Mouse (Mus musculus) intestine, postnatal 0 days (tissue): ENCODE measurements around the gene Endou. TPM values are rescaled to one million over a fixed set of nuclear protein-coding genes. Genes with fewer than 3 reads are reported as not detected.
"Not testable (repeated sequence)": the region's sequence is repeated elsewhere in the genome, so short reads cannot be mapped to it uniquely, and the experiment has no call there.

ENCODE experiments used
- ATAC-seq: fragments of 200-750 bp; cut with Nextera tagmentation; 2 replicates; pipeline ENCODE4 v1.8.0; 2017; ENCODE audit warnings: mild to moderate bottlenecking, moderate TSS enrichment, moderate library complexity
- H3K27ac ChIP-seq: fragments of 300-500 bp; sonication (generic); 2 replicates; pipeline ENCODE4 v1.5.1; 2014; ENCODE audit warnings: mild to moderate bottlenecking, low read depth, low read length, moderate library complexity
- H3K27me3 ChIP-seq: fragments of 300-500 bp; sonication (generic); replicated peaks from 2 replicates; pipeline ENCODE4 v1.6.1; 2014; ENCODE audit warnings: low read length, mixed read lengths; ENCODE audit not compliant: control insufficient read depth, insufficient read depth
- H3K36me3 ChIP-seq: fragments of 300-500 bp; sonication (generic); 2 replicates; pipeline ENCODE4 v1.6.1; 2014; ENCODE audit warnings: mild to moderate bottlenecking, moderate library complexity; ENCODE audit not compliant: control insufficient read depth, insufficient read depth
- H3K4me1 ChIP-seq: fragments of 300-500 bp; sonication (generic); replicated peaks from 2 replicates; pipeline ENCODE4 v1.6.1; 2014; ENCODE audit warnings: antibody characterized with exemption, low read length, mixed read lengths; ENCODE audit not compliant: control insufficient read depth, insufficient read depth
- H3K4me2 ChIP-seq: fragments of 300-500 bp; sonication (generic); replicated peaks from 2 replicates; pipeline ENCODE4 v1.6.1; 2014; ENCODE audit warnings: low read depth, mild to moderate bottlenecking, moderate library complexity
- H3K4me3 ChIP-seq: fragments of 300-500 bp; sonication (generic); 2 replicates; pipeline ENCODE4 v1.5.1; 2014; ENCODE audit warnings: low read depth, low read length
- H3K9ac ChIP-seq: fragments of 300-500 bp; sonication (generic); 2 replicates; pipeline ENCODE4 v1.6.1; 2014; ENCODE audit warnings: mild to moderate bottlenecking, low read depth, low read length
- H3K9me3 ChIP-seq: fragments of 300-500 bp; sonication (generic); 2 replicates; pipeline ENCODE4 v1.6.1; 2016; ENCODE audit warnings: mixed run types; ENCODE audit not compliant: control insufficient read depth
- CTCF ChIP-seq: sonication (generic); IDR thresholded peaks from 2 replicates; pipeline ENCODE4 v1.5.1; 2016; ENCODE audit warnings: low read depth, mild to moderate bottlenecking, control low read depth, antibody characterized with exemption, moderate library complexity
- WGBS: fragments of 180-500 bp; shearing (Covaris S2); extraction: QIAGEN DNeasy Blood & Tissue Kit; methylation state at CpG from one replicate; pipeline ENCODE4 v1.1.7; 2014; 5-methylcytosine and 5-hydroxymethylcytosine counted together
- polyA plus RNA-seq: library from polyadenylated mRNA; unstranded; fragments of >200 nt; fragmentation: Nextera tagmentation; extraction: Ambion mirVana; gene quantifications from 2 replicates; pipeline ENCODE4 v1.2.1, GENCODE M21; 2015

Gene Endou
- polyA plus RNA-seq, 1 experiment from 2014 or later = 0.40 TPM

DNA sequence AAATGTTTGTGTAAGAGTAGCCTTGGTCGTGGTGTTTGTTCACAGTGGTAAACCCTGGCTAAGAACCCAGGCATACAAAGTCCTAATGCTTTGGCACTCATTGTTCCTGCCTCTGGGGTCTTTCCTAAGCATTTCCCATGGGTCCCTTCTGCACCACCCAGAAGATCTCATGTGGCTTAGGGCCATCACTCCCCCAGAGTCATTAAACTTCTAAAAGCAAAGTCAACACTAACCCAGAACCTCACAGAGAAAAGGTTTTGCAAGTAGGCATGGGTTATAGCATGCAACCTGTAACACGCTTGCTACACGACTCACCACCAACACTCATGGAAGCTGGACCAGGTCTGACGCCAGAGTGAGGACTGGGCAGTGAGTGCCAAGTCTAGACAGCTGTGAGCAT, 56.7 kb downstream of the Endou start:
- Histone ChIP-seq H3K4me3 (no peak overlapping the region), H3K4me1 (no peaks in the 10 kb centered on the region), H3K36me3 (peaks cover 54% of the 10 kb centered on the region), H3K4me2 (no peak overlapping the region), H3K27me3 (no peaks in the 10 kb centered on the region), H3K9ac (no peak overlapping the region), H3K9me3 (no peaks in the 10 kb centered on the region), H3K27ac (no peak overlapping the region)
- WGBS = 88% methylated on average over 4 of the region's 4 CpGs
- no peak for TF ChIP-seq CTCF
- no peak for ATAC-seq

GRCm38 (mm10) chr15:97673256-97674000, 57.7 kb downstream of the Endou start:
- no peak for TF ChIP-seq CTCF
- no peaks in the 10 kb centered on the region for H3K9me3 ChIP-seq
- no peak overlapping the region for H3K4me2 ChIP-seq
- no peak overlapping the region for H3K9ac ChIP-seq
- no peak overlapping the region for H3K27ac ChIP-seq
- H3K4me3 ChIP-seq = no peak overlapping the region
- ATAC-seq = no peak
- H3K4me1 ChIP-seq = no peaks in the 10 kb centered on the region
- no peaks in the 10 kb centered on the region for H3K27me3 ChIP-seq
- peaks cover 51% of the 10 kb centered on the region for H3K36me3 ChIP-seq
- 88% methylated on average over 7 of the region's 7 CpGs for WGBS

- TF ChIP-seq CTCF = no peak
- no peak overlapping the region for H3K4me2 ChIP-seq
- 79% methylated on average over 9 of the region's 9 CpGs for WGBS
- H3K27ac ChIP-seq = 0 out of 2 replicates have a peak overlapping the region, but pooled peaks have one; percentile 15
- H3K36me3 ChIP-seq = peaks cover 40% of the 10 kb centered on the region
- H3K9me3 ChIP-seq = no peaks in the 10 kb centered on the region
- H3K4me1 ChIP-seq = no peaks in the 10 kb centered on the region
- H3K4me3 ChIP-seq = no peak overlapping the region
- H3K9ac ChIP-seq = no peak overlapping the region
- no peaks in the 10 kb centered on the region for H3K27me3 ChIP-seq
- no peak for ATAC-seq
Observed at GRCm38 (mm10) chr15:97672211-97672765, 58.9 kb downstream of the Endou start.

DNA sequence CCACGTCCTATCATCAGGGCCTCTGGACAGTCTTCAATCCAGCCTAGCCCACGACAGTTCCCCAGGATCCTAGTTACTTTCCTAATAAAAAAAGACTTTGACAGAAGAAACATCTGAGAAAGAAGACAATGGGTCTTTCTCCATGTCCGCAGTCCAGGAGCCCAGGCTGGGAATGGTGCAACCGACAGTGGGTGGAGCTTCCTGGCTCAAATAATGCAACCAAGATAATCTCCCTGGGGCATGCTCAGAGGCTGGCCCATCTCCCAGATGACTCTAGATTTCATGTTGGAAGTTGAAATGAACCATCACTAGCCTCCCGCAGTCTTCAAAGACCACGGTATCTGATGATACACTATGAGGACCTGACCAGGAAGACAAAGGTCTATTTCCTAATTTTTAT, 60.6 kb downstream of the Endou start:
- 70% methylated on average over 6 of the region's 6 CpGs for WGBS
- Histone ChIP-seq H3K4me3 (no peak overlapping the region), H3K27ac (no peak overlapping the region), H3K4me1 (no peaks in the 10 kb centered on the region), H3K4me2 (no peak overlapping the region), H3K9ac (no peak overlapping the region), H3K27me3 (no peaks in the 10 kb centered on the region), H3K9me3 (no peaks in the 10 kb centered on the region), H3K36me3 (peaks cover 23% of the 10 kb centered on the region; the same call in 1 of the 2 replicates)
- no peak for TF ChIP-seq CTCF
- no peak for ATAC-seq

- not testable (repeated sequence) for H3K27ac ChIP-seq, H3K4me1 ChIP-seq, H3K27me3 ChIP-seq, H3K36me3 ChIP-seq, H3K4me3 ChIP-seq, H3K9me3 ChIP-seq, H3K4me2 ChIP-seq, H3K9ac ChIP-seq, ATAC-seq
- WGBS = 71% methylated on average over 17 of the region's 17 CpGs
Observed at GRCm38 (mm10) chr15:97668158-97668877, 62.8 kb downstream of the Endou start.

GRCm38 (mm10) chr15:97667437-97667836, 63.7 kb downstream of the Endou start:
- ATAC-seq = no peak
- Histone ChIP-seq H3K27ac (no peak overlapping the region), H3K4me3 (no peak overlapping the region), H3K9me3 (no peaks in the 10 kb centered on the region), H3K4me2 (peak overlapping the region; percentile 32; the same call in 1 of the 2 replicates), H3K4me1 (no peaks in the 10 kb centered on the region), H3K36me3 (0 out of 2 replicates have a peak, but pooled peaks cover 4% of the 10 kb centered on the region), H3K9ac (no peak overlapping the region), H3K27me3 (no peaks in the 10 kb centered on the region)
- TF ChIP-seq CTCF = peak; percentile 93
- WGBS = 27% methylated on average over 7 of the region's 7 CpGs
